Mouse (Mus musculus): ENCODE measurements around the gene Ugt2a2. TPM values are rescaled to one million over a fixed set of nuclear protein-coding genes. Genes with fewer than 3 reads are reported as not detected.
"Not testable (repeated sequence)": the region's sequence is repeated elsewhere in the genome, so short reads cannot be mapped to it uniquely, and the experiment has no call there.

Gene Ugt2a2
- polyA plus RNA-seq (2015; fragmentation: Nextera tagmentation; extraction: Ambion mirVana), result not detected in 2 replicates

- no peaks in the 10 kb centered on the region for H3K4me1 ChIP-seq (replicated peaks)
- 90% methylated on average over 5 of the region's 5 CpGs for WGBS
- no peaks in the 10 kb centered on the region for H3K36me3 ChIP-seq
- no peak for ATAC-seq (ENCODE audit: low FRiP score)
- H3K27me3 ChIP-seq, result no peaks in the 10 kb centered on the region
- H3K9me3 ChIP-seq, result no peaks in the 10 kb centered on the region
- H3K9ac ChIP-seq, result no peak within 1 kb of the TSS
- no peak within 1 kb of the TSS for H3K4me2 ChIP-seq
- no peak within 1 kb of the TSS for H3K27ac ChIP-seq
- no peak within 1 kb of the TSS for H3K4me3 ChIP-seq
These were observed at the start of gene Ugt2a2 for GRCm38 (mm10) chr5:87482160-87482559. TSS of gene Ugt2a2 (minus strand) at chr5:87482260.

GRCm38 (mm10) chr5:87523561-87523960, 41.5 kb upstream of the Ugt2a2 start:
- H3K4me3 ChIP-seq; H3K36me3 ChIP-seq; H3K9me3 ChIP-seq; H3K4me1 ChIP-seq (replicated peaks); ATAC-seq (ENCODE audit: low FRiP score); H3K4me2 ChIP-seq; H3K27me3 ChIP-seq; H3K27ac ChIP-seq; H3K9ac ChIP-seq: not testable (repeated sequence)
- 90% methylated on average over 2 of the region's 2 CpGs for WGBS

- H3K9ac ChIP-seq, result no peak overlapping the region
- no peak overlapping the region for H3K27ac ChIP-seq
- H3K4me1 ChIP-seq (replicated peaks), result no peaks in the 10 kb centered on the region
- H3K27me3 ChIP-seq, result no peaks in the 10 kb centered on the region
- no peaks in the 10 kb centered on the region for H3K36me3 ChIP-seq
- WGBS, result 68% methylated on average over 4 of the region's 4 CpGs
- H3K4me3 ChIP-seq, result no peak overlapping the region
- no peak for ATAC-seq (ENCODE audit: low FRiP score)
- H3K9me3 ChIP-seq, result no peaks in the 10 kb centered on the region
- H3K4me2 ChIP-seq, result no peak overlapping the region
These were observed 23.9 kb upstream of the Ugt2a2 start for GRCm38 (mm10) chr5:87505776-87506458.

GRCm38 (mm10) chr5:87502687-87503086, 20.6 kb upstream of the Ugt2a2 start:
- Histone ChIP-seq H3K36me3 (no peaks in the 10 kb centered on the region), H3K4me3 (no peak overlapping the region), H3K4me1 (replicated peaks) (no peaks in the 10 kb centered on the region), H3K9ac (no peak overlapping the region), H3K4me2 (no peak overlapping the region), H3K27me3 (no peaks in the 10 kb centered on the region), H3K27ac (no peak overlapping the region), H3K9me3 (no peaks in the 10 kb centered on the region)
- ATAC-seq (ENCODE audit: low FRiP score), result no peak
- 73% methylated on average over 1 of the region's 1 CpGs for WGBS

- Histone ChIP-seq H3K36me3 (no peaks in the 10 kb centered on the region), H3K27ac (no peak overlapping the region), H3K4me1 (replicated peaks) (no peaks in the 10 kb centered on the region), H3K4me3 (no peak overlapping the region), H3K27me3 (no peaks in the 10 kb centered on the region), H3K9ac (no peak overlapping the region), H3K9me3 (no peaks in the 10 kb centered on the region), H3K4me2 (no peak overlapping the region)
- ATAC-seq (ENCODE audit: low FRiP score), result no peak
These were observed 17.3 kb upstream of the Ugt2a2 start for GRCm38 (mm10) chr5:87499341-87499740.

GRCm38 (mm10) chr5:87498936-87499335, 16.9 kb upstream of the Ugt2a2 start:
- H3K9me3 ChIP-seq, result no peaks in the 10 kb centered on the region
- no peak overlapping the region for H3K4me2 ChIP-seq
- H3K4me1 ChIP-seq (replicated peaks), result no peaks in the 10 kb centered on the region

GRCm38 (mm10) chr5:87490771-87491170, 8.7 kb upstream of the Ugt2a2 start, which contains the start of gene Ugt2a1:
TSS of gene Ugt2a1 (minus strand) at chr5:87490871.
- 88% methylated on average over 1 of the region's 1 CpGs for WGBS
- no peaks in the 10 kb centered on the region for H3K36me3 ChIP-seq
- H3K27me3 ChIP-seq, result no peaks in the 10 kb centered on the region
- H3K27ac ChIP-seq, result no peak within 1 kb of the TSS
- no peaks in the 10 kb centered on the region for H3K9me3 ChIP-seq
- no peak for ATAC-seq (ENCODE audit: low FRiP score)
- H3K4me1 ChIP-seq (replicated peaks), result no peaks in the 10 kb centered on the region
- H3K9ac ChIP-seq, result no peak within 1 kb of the TSS
- no peak within 1 kb of the TSS for H3K4me3 ChIP-seq
- no peak within 1 kb of the TSS for H3K4me2 ChIP-seq

More at GRCm38 (mm10) chr5:87498936-87499335, 16.9 kb upstream of the Ugt2a2 start:
- H3K36me3 ChIP-seq, result no peaks in the 10 kb centered on the region
- H3K27ac ChIP-seq, result no peak overlapping the region
- no peak overlapping the region for H3K9ac ChIP-seq
- no peaks in the 10 kb centered on the region for H3K27me3 ChIP-seq
- no peak overlapping the region for H3K4me3 ChIP-seq
- ATAC-seq (ENCODE audit: low FRiP score), result no peak

- not testable (repeated sequence) for H3K27me3 ChIP-seq; H3K4me3 ChIP-seq; H3K27ac ChIP-seq; ATAC-seq (ENCODE audit: low FRiP score); H3K9ac ChIP-seq; H3K9me3 ChIP-seq; H3K36me3 ChIP-seq; H3K4me1 ChIP-seq (replicated peaks); H3K4me2 ChIP-seq
- 100% methylated on average over 1 of the region's 1 CpGs for WGBS
These were observed 4.6 kb upstream of the Ugt2a2 start, which contains the start of gene Gm43638 for GRCm38 (mm10) chr5:87486706-87487105. TSS of gene Gm43638 (minus strand) at chr5:87486806.

- Histone ChIP-seq H3K27me3 (no peaks in the 10 kb centered on the region), H3K4me2 (no peak overlapping the region), H3K27ac (no peak overlapping the region), H3K4me3 (no peak overlapping the region), H3K9me3 (no peaks in the 10 kb centered on the region), H3K36me3 (no peaks in the 10 kb centered on the region), H3K4me1 (replicated peaks) (no peaks in the 10 kb centered on the region), H3K9ac (no peak overlapping the region)
- 40% methylated on average over 1 of the region's 1 CpGs for WGBS
- no peak for ATAC-seq (ENCODE audit: low FRiP score)
These were observed 23.2 kb downstream of the Ugt2a2 start for GRCm38 (mm10) chr5:87458810-87459209.

- no peak overlapping the region for H3K9ac ChIP-seq
- H3K9me3 ChIP-seq, result no peaks in the 10 kb centered on the region
- H3K36me3 ChIP-seq, result no peaks in the 10 kb centered on the region
- ATAC-seq (ENCODE audit: low FRiP score), result no peak
- H3K27ac ChIP-seq, result no peak overlapping the region
- no peaks in the 10 kb centered on the region for H3K4me1 ChIP-seq (replicated peaks)
- H3K4me3 ChIP-seq, result no peak overlapping the region
- no peaks in the 10 kb centered on the region for H3K27me3 ChIP-seq
- no peak overlapping the region for H3K4me2 ChIP-seq
These were observed 24.4 kb downstream of the Ugt2a2 start for GRCm38 (mm10) chr5:87457701-87458100.

- WGBS, result 95% methylated on average over 3 of the region's 3 CpGs
- ATAC-seq (ENCODE audit: low FRiP score), result no peak
These were observed 25.7 kb downstream of the Ugt2a2 start for GRCm38 (mm10) chr5:87456216-87456850.

GRCm38 (mm10) chr5:87455519-87455918, 26.5 kb downstream of the Ugt2a2 start:
- no peak for ATAC-seq (ENCODE audit: low FRiP score)

More at GRCm38 (mm10) chr5:87456216-87456850, 25.7 kb downstream of the Ugt2a2 start:
- Histone ChIP-seq H3K4me3 (no peak overlapping the region), H3K27ac (no peak overlapping the region), H3K27me3 (no peaks in the 10 kb centered on the region), H3K9me3 (no peaks in the 10 kb centered on the region), H3K4me2 (no peak overlapping the region), H3K36me3 (no peaks in the 10 kb centered on the region), H3K4me1 (replicated peaks) (no peaks in the 10 kb centered on the region), H3K9ac (no peak overlapping the region)

GRCm38 (mm10) chr5:87452514-87452913, 29.5 kb downstream of the Ugt2a2 start:
- not testable (repeated sequence) for H3K27ac ChIP-seq; H3K4me3 ChIP-seq; ATAC-seq (ENCODE audit: low FRiP score); H3K4me1 ChIP-seq (replicated peaks); H3K4me2 ChIP-seq; H3K27me3 ChIP-seq; H3K36me3 ChIP-seq; H3K9ac ChIP-seq; H3K9me3 ChIP-seq
- 57% methylated on average over 3 of the region's 5 CpGs for WGBS

More at GRCm38 (mm10) chr5:87455519-87455918, 26.5 kb downstream of the Ugt2a2 start:
- H3K36me3 ChIP-seq, result no peaks in the 10 kb centered on the region
- H3K9ac ChIP-seq, result no peak overlapping the region
- H3K4me3 ChIP-seq, result no peak overlapping the region
- no peaks in the 10 kb centered on the region for H3K9me3 ChIP-seq
- no peak overlapping the region for H3K27ac ChIP-seq
- no peaks in the 10 kb centered on the region for H3K4me1 ChIP-seq (replicated peaks)
- no peaks in the 10 kb centered on the region for H3K27me3 ChIP-seq
- H3K4me2 ChIP-seq, result no peak overlapping the region
